Mouse (Mus musculus): ENCODE measurements around the gene Cbx3.
"Not testable (repeated sequence)": the region's sequence is repeated elsewhere in the genome, so short reads cannot be mapped to it uniquely, and the experiment has no call there.

The Cbx3 gene

GRCm38 (mm10) chr6:51471179-51471505, 982 bp downstream of the Cbx3 start:
- DNase-seq = no peak

GRCm38 (mm10) chr6:51471782-51472181, 1.6 kb downstream of the Cbx3 start:
- no peak for DNase-seq

- DNase-seq = no peak
Observed at GRCm38 (mm10) chr6:51472213-51472612, 2.1 kb downstream of the Cbx3 start.

DNA sequence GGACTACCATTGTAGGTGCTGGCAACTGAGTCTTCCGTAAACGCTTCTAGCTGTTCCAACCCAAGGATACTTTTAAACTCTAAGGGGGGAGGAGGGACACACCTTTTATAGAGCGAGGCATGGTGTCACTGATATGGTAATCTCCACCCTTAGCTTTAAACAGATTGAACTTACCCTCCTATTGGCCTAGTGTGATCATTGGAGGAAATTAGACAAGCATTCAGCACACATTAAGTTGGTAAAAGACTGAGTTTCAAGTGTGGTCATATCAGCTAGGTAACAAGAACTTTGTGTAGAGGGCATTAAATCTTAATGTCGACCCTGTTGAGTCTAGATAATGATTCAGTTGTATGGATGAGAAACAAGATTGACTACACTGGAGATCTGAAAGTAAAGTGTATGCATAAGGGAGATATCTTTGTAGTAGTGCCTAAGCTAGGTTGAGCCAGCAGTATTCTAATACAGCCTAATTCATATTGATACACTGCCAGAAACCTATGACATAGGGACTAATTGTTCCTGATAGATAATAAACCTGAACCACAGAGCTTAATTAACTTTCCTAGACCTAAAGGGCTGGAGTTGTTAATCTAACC, 9.1 kb downstream of the Cbx3 start:
- no peak for DNase-seq

- no peak for DNase-seq
Observed at GRCm38 (mm10) chr6:51481548-51481947, 11.4 kb downstream of the Cbx3 start.

- no peak for DNase-seq
Observed at GRCm38 (mm10) chr6:51483861-51484260, 13.7 kb downstream of the Cbx3 start.

DNA sequence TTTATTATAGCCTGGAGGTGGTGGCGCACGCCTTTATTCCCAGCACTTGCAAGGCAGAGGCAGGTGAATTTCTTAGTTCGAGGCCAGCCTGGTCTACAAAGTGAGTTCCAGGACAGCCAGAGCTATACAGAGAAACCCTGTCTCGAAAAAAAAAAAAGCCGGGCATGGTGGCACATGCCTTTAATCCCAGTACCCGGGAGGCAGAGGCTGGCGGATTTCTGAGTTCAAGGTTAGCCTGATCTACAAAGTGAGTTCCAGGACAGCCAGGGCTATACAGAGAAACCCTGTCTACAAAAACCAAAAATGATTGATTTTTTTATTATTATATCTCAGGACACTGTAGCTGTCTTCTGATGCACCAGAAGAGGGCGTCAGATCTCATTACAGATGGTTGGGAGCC, 14.4 kb downstream of the Cbx3 start:
- not testable (repeated sequence) for DNase-seq

DNA sequence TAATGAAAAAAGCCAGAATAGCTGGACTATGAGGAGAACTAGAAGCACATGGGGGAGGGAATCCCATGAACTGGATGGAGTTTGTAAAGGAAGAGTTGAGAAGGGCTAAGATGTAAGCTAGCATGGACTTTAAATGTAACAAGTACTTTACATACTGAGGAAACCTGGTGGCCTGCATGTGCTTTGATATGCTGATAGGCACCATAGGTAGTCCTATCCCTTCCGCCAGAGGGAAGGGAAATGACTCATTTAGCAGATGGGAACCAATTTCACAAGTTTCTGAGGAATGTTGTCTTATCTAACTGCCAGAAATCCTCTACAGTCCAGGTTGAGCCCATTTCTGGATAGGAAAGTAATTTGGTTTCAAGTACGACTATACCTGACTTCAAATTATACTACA, 15.5 kb downstream of the Cbx3 start:
- no peak for DNase-seq

GRCm38 (mm10) chr6:51486076-51486710, 16.0 kb downstream of the Cbx3 start:
- no peak for DNase-seq

GRCm38 (mm10) chr6:51486731-51487130, 16.6 kb downstream of the Cbx3 start:
- DNase-seq = no peak

GRCm38 (mm10) chr6:51489787-51490186, 19.6 kb downstream of the Cbx3 start:
- peak; percentile 79 for DNase-seq

DNA sequence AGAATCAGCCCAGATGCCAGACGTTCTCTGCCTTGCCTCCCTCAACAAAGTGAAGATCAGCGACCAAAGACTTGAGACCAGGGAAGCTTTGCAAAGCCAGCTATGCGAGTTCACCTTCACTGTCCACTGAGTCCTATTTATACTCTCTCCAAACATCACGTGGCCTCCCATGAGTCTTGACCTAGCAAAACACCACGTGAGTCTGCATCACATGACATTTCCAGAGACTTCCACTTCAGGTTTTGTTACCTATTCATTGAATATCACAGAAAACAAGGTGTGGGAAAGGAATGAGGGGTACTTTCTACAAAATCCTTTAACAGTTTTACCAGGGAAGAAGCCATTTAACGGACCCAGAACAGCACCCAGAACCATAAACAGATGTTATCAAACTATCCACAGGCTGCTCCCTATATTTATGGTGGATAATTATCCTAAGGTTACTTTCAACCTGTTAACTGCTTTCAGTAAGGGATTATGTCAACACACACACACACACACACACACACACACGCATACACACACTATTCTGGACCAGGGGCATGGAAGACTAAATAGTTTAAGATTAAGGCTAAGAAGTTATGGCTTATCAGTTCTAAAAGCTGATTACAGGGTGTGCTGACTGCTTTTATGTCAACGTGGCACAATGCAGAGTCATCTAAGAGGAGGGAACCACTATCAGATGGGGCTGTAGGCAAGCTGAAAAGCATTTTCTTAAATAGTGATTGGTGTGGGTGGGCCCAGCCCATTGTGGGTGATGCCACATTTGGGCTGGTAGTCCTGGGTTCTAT, 27.4 kb downstream of the Cbx3 start:
- DNase-seq = no peak

- no peak for DNase-seq
Observed at GRCm38 (mm10) chr6:51505671-51506070, 35.5 kb downstream of the Cbx3 start.

DNA sequence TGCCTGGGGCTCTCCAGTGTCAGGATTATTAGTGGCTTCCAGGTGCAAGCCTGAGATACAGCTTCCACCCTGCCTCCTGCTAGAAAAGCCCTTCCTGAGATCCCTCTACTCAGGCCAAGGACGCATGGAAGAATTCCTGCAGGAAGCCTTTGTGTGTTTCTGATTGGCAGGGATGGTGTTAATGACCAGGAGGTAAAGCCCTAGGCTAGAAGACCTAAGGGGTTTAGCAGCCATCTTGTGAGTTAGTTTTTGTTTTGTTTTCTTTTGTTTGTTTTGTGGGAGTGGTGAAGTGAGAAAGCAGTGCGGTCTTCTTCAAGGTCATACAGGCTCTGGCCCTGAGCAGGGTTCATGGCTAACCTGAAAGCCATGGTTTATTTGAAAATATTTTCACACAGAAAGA, 37.4 kb downstream of the Cbx3 start:
- no peak for DNase-seq

GRCm38 (mm10) chr6:51508750-51509648, 38.8 kb downstream of the Cbx3 start:
- peak; percentile 69 for DNase-seq

- no peak for DNase-seq
Observed at GRCm38 (mm10) chr6:51510094-51510493, 39.9 kb downstream of the Cbx3 start.

DNA sequence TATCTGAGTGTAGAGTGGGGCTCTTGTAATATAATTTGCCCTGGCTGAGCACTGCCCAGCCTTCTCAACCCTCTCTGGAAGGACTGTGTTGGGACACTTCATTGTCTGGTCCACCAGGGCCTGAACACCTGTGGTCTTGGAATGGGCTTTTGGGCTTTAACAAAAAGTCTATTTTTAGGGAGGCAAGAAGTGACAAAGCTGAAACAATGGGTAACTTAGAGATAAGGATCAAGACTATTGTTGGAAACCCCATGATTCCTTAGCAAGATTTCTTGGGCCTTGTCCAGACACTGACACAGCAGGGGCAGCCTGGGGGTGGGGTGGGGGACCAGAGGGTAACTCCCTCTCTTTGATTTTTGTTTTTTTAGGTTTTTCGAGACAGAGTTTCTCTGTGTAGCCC, 40.8 kb downstream of the Cbx3 start:
- no peak for DNase-seq

DNA sequence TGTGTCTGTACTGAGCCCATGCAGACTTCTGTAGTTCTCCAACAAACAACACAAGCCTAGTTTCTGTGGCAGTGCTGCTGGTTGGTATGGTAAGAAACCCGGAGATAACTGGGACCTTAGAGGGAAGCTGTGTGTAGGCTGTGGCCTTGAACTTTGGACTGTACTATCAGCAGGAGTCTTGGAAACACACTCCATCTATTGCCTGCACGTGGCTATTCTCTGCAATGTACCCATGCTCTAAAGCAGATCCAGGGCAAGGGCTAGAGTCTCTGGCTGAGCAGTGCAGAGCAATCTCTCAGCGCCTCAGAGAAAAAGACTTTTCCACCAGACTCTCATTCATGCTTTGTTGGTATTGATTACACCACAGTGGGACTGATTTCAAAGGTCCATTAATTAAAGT, 43.6 kb downstream of the Cbx3 start:
- DNase-seq = no peak

DNA sequence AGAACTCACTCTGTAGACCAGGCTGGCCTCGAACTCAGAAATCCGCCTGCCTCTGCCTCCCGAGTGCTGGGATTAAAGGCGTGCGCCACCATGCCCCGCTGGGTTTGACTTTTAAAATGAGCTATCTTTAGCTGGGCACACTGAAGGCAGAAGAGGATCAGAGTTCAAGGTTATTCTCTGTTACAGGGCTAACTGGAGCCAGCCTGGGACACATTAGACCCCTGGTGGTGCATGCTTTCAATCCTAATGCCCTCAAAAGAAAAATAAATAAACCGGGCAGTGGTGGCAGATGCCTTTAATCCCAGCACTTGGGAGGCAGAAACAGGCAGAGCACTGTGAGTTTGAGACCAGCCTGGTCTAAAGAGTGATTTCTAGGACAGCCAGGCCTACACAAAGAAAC, 44.7 kb downstream of the Cbx3 start:
- no peak for DNase-seq

GRCm38 (mm10) chr6:51523310-51523709, 53.1 kb downstream of the Cbx3 start:
- no peak for DNase-seq

- peak; percentile 55 for DNase-seq
Observed at GRCm38 (mm10) chr6:51523807-51524320, 53.7 kb downstream of the Cbx3 start, which contains the start of gene Snx10. Gene Snx10 (plus strand): TSS chr6:51523901.

DNA sequence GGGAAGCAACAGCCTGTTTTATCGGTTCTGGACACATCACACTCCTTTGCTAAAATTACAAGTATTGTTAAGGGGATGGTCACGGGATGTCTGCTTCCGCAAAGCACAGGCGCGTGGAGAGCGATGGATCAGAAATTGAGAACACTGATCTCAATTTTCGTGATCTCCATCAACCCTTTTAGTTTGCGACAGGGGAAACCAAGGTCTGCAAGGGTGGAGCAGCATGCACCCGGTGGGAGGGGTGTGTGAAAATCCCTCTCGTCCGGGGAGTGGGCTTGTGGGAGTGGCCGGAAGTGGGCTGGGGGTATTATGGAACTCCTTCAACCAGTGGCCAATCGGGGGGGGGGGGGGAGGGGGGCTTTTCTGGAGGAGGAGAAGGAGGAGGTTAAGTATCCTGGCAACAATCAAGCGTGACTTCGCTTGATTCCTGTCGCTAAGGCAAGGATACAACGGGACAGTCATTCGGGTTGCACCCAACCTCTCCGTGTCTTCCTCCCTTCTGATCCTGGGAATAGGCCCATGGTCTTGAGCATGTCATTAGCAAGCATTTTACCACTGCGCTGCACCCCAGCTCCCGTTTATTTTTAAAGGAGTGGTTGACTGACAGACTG, 54.3 kb downstream of the Cbx3 start:
- peak; percentile 28 for DNase-seq

DNA sequence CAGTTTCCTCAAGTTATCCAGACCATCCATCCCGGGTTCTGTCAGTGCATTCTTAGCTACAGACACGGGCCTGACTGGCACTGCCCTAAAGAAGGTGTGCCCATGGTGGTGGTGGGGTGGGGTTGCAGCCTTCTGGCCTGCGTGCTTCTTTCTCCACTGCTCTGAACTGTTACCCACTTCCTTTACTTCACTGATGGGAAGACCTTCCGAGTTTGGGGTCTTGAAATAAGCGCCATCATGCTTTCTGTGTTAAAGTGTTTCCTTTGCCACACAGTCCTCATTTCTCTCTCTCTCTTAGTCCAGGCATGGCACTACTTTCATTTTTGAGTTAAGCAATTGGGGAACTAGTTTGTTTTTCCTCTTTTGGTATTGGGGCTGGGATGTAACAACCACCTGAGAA, 54.8 kb downstream of the Cbx3 start:
- DNase-seq = no peak
